Mouse (Mus musculus) ES-Bruce4 (cell line): ENCODE measurements around the gene Igfbpl1. TPM values are rescaled to one million over a fixed set of nuclear protein-coding genes. Genes with fewer than 3 reads are reported as not detected.

ENCODE experiments used
- H3K27ac ChIP-seq: 2 replicates; pipeline ENCODE4 v1.5.1; 2012; ENCODE audit warnings: low read length, inconsistent platforms; ENCODE audit not compliant: insufficient read depth
- H3K27me3 ChIP-seq: 2 replicates; pipeline ENCODE4 v1.6.1; 2012; ENCODE audit warnings: mild to moderate bottlenecking, low read length, inconsistent platforms; ENCODE audit not compliant: control insufficient read depth, poor library complexity, insufficient read depth, severe bottlenecking
- H3K36me3 ChIP-seq: 2 replicates; pipeline ENCODE4 v1.6.1; 2012; ENCODE audit warnings: inconsistent platforms, mild to moderate bottlenecking, low read length, moderate library complexity; ENCODE audit not compliant: control insufficient read depth, poor library complexity, insufficient read depth, severe bottlenecking
- H3K4me1 ChIP-seq: one replicate; pipeline ENCODE4 v1.8.1; 2011; ENCODE audit warnings: low read length; ENCODE audit not compliant: control insufficient read depth, insufficient read depth
- H3K4me3 ChIP-seq: 2 replicates; pipeline ENCODE4 v1.5.1; 2011; ENCODE audit warnings: low read depth, mild to moderate bottlenecking, low read length
- H3K9ac ChIP-seq: 2 replicates; pipeline ENCODE4 v1.6.1; 2012; ENCODE audit warnings: low read depth, mild to moderate bottlenecking, inconsistent platforms; ENCODE audit not compliant: poor library complexity, severe bottlenecking
- H3K9me3 ChIP-seq: replicated peaks from 2 replicates; pipeline ENCODE4 v1.6.1; 2012; ENCODE audit warnings: mild to moderate bottlenecking, low read length, inconsistent platforms; ENCODE audit not compliant: control insufficient read depth, poor library complexity, insufficient read depth, severe bottlenecking
- CTCF ChIP-seq: IDR thresholded peaks from one replicate; pipeline ENCODE4 v1.8.1; 2011; ENCODE audit warnings: low read depth, low read length
- EP300 ChIP-seq: IDR thresholded peaks from 2 replicates; pipeline ENCODE4 v1.6.1; 2011; ENCODE audit warnings: low read depth, low read length; ENCODE audit not compliant: insufficient read depth
- POLR2A ChIP-seq: IDR thresholded peaks from one replicate; pipeline ENCODE4 v1.8.1; 2011; ENCODE audit warnings: low read length; ENCODE audit not compliant: insufficient read depth
- polyA plus RNA-seq: library from polyadenylated mRNA; stranded (reverse); fragments of >200 nt; gene quantifications from 2 replicates; pipeline ENCODE4 v1.2.4, GENCODE M21; 2011; ENCODE audit warnings: low read depth; ENCODE audit not compliant: missing spikeins, insufficient read depth, insufficient read length

The Igfbpl1 gene
- polyA plus RNA-seq, 1 experiment: 4.1 TPM

DNA sequence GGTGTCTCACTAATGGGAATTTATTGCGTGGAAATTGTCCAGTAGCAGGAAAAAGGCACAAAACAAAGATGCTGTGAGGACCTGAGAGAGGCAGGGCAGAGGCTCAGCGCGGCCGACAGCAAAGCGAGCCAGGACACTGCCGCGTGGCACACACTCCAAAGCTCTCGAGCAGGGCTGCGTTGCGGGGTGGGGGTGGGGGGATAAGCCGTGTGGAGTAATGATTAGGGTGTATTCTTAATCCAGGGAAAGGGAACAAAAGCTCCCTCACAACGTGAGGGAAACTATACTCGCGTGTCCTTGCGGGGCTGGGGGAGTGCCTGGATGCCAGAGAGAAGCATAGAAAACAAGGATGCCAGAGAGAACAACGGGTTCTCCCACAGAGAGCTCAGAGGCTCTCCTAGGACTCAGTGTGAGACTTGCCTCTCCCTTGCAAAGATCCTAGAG, 61.6 kb downstream of the Igfbpl1 start:
- Histone ChIP-seq H3K36me3 (no peaks in the 10 kb centered on the region), H3K9ac (no peak overlapping the region), H3K27ac (no peak overlapping the region), H3K27me3 (no peaks in the 10 kb centered on the region), H3K4me3 (no peak overlapping the region), H3K9me3 (no peaks in the 10 kb centered on the region), H3K4me1 (peaks cover 33% of the 10 kb centered on the region)
- no peak for TF ChIP-seq POLR2A
- TF ChIP-seq CTCF: no peak
- TF ChIP-seq EP300: no peak

DNA sequence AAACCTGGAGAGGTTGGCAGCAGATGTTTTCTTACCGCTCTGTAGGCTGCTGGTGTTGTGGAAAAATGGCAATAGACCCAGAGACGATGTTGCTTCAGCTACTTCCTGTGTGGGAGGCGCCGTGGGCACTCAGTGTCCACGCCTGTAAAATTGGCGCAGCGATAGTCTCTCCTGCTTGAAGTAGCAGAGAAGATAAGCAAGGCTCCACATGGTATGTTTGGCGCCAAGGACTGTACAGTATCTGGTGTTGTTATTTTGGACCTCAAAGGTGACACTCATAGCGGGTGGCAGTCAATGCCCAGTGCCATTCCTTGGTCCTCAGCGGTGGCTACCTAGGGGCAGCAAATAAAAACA, 62.6 kb downstream of the Igfbpl1 start:
- H3K4me3 ChIP-seq: peak overlapping the region; percentile 27
- no peak for TF ChIP-seq POLR2A
- no peak for TF ChIP-seq EP300
- H3K9ac ChIP-seq: peak overlapping the region; percentile 6; the same call in 1 of the 2 replicates
- H3K36me3 ChIP-seq: no peaks in the 10 kb centered on the region
- H3K9me3 ChIP-seq: no peaks in the 10 kb centered on the region
- H3K27ac ChIP-seq: peak overlapping the region; percentile 74
- peaks cover 30% of the 10 kb centered on the region for H3K4me1 ChIP-seq
- H3K27me3 ChIP-seq: no peaks in the 10 kb centered on the region

DNA sequence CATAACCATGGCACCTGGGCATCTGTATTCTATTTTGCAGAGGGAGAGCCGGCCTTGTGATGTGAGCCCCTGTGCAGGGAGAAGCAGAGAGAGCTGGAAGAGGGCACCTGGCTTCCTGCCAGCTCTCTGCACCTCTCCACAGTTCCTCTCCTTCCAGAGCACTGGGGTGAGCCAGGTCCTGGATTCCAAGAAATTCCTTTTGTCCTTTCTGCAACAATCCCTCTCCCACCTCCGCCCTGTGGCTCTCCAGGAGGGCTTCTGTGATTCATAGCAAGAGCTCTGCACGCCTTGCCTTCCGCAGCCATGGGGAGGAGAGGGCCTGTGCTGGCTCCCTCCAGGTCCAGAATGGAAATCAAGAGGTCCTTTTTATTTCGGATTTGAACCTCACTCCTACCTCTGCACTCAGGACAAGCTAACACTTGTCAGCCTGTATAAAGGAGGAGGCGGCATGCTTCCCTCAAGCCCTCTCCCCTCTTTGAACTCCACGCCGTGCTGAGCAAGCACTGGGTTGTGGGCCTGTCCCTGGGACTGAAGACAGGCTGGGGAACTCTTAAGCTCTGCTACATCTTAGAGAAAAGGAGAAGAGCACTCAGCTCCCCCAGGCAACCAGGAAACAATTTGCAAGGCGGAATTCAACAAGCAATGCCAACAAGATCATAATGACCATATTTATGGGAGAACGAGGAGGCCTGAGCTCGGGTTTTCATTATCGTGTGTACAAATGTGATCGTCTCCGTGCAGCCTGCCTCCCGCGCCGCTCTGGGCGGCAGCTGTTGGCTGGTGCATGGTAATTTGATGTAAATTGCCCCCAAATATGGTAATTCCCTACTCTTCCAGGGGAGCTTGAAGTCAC, 63.2 kb downstream of the Igfbpl1 start:
- Histone ChIP-seq H3K27me3 (no peaks in the 10 kb centered on the region), H3K4me1 (peaks cover 31% of the 10 kb centered on the region), H3K36me3 (no peaks in the 10 kb centered on the region), H3K9ac (peak overlapping the region; percentile 6; the same call in 1 of the 2 replicates), H3K9me3 (no peaks in the 10 kb centered on the region), H3K4me3 (peak overlapping the region; percentile 27), H3K27ac (peak overlapping the region; percentile 74)
- TF ChIP-seq EP300: peak; percentile 89
- TF ChIP-seq CTCF: no peak
- TF ChIP-seq POLR2A: no peak

DNA sequence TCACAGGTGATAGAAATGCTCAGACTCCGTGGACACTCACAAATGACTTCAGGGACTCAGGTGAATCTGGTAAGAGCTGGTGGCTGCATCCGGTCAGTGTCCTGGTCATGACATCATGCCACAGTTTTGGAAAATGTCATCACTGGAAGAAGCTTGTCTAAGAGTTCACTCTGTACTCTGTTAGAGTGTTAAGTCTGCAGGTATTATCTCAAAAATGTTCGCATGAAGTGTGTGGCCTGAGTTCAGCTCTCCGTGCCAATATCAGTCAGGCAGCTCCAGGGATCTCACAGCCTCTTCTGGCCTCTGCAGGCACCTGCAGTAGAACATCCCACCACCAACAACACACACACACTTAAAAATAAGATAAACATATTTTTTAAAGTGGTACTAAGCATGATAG, 64.1 kb downstream of the Igfbpl1 start:
- no peaks in the 10 kb centered on the region for H3K9me3 ChIP-seq
- TF ChIP-seq CTCF (no peak), EP300 (no peak), POLR2A (no peak)
- no peak overlapping the region for H3K27ac ChIP-seq
- peaks cover 24% of the 10 kb centered on the region for H3K4me1 ChIP-seq
- no peak overlapping the region for H3K4me3 ChIP-seq
- H3K27me3 ChIP-seq: no peaks in the 10 kb centered on the region
- H3K36me3 ChIP-seq: no peaks in the 10 kb centered on the region
- H3K9ac ChIP-seq: no peak overlapping the region

Other genes with a start within 250 kb of the Igfbpl1 start
- gene Aldh1b1, start 27.9 kb downstream of the Igfbpl1 start, polyA plus RNA-seq: 9.3 and 15.9 TPM in 2 replicates
- gene Stra6l, start 21.7 kb upstream of the Igfbpl1 start, polyA plus RNA-seq: 0.84 and 1.0 TPM in 2 replicates
- 0.21 TPM in 1 of 2 replicates, not detected in the other for gene Ccdc180, start 63.4 kb upstream of the Igfbpl1 start, polyA plus RNA-seq
- gene Tdrd7, start 138.4 kb upstream of the Igfbpl1 start, polyA plus RNA-seq: 9.4 and 10.0 TPM in 2 replicates
- gene Tmod1, start 212.0 kb upstream of the Igfbpl1 start, polyA plus RNA-seq: 0.72 TPM in 1 of 2 replicates, not detected in the other